Mouse (Mus musculus) stomach, embryonic 14.5 days (tissue): ENCODE data around the gene Shisa2. TPM values are rescaled to one million over a fixed set of nuclear protein-coding genes. Genes with fewer than 3 reads are reported as not detected.

ENCODE experiments used
- ATAC-seq: fragments of 200-750 bp; cut with Nextera tagmentation; 2 replicates; pipeline ENCODE4 v1.8.0; 2017; ENCODE audit warnings: low read depth, moderate TSS enrichment; ENCODE audit not compliant: insufficient number of reproducible peaks, insufficient read depth, low FRiP score
- H3K27ac ChIP-seq: fragments of 300-500 bp; sonication (generic); 2 replicates; pipeline ENCODE4 v1.5.1; 2014; ENCODE audit warnings: mild to moderate bottlenecking, low read length, moderate library complexity, mixed read lengths
- H3K27me3 ChIP-seq: fragments of 300-500 bp; sonication (generic); 2 replicates; pipeline ENCODE4 v1.6.1; 2014; ENCODE audit warnings: low read length, control low read depth, mixed read lengths; ENCODE audit not compliant: control insufficient read depth, insufficient read depth
- H3K36me3 ChIP-seq: fragments of 300-500 bp; sonication (generic); 2 replicates; pipeline ENCODE4 v1.6.1; 2014; ENCODE audit warnings: mild to moderate bottlenecking, control low read depth, low read length, moderate library complexity, mixed read lengths; ENCODE audit not compliant: control insufficient read depth, insufficient read depth
- H3K4me1 ChIP-seq: fragments of 300-500 bp; sonication (generic); 2 replicates; pipeline ENCODE4 v1.6.1; 2014; ENCODE audit warnings: low read length, control low read depth, mixed read lengths; ENCODE audit not compliant: control insufficient read depth, insufficient read depth
- H3K4me2 ChIP-seq: fragments of 300-500 bp; sonication (generic); replicated peaks from 2 replicates; pipeline ENCODE4 v1.6.1; 2014; ENCODE audit warnings: low read depth, low read length, control low read depth
- H3K4me3 ChIP-seq: fragments of 300-500 bp; sonication (generic); 2 replicates; pipeline ENCODE4 v1.5.1; 2014; ENCODE audit warnings: low read depth, low read length, control low read depth
- H3K9ac ChIP-seq: fragments of 300-500 bp; sonication (generic); replicated peaks from 2 replicates; pipeline ENCODE4 v1.6.1; 2014; ENCODE audit warnings: low read depth, mild to moderate bottlenecking, control low read depth, low read length, moderate library complexity, mixed read lengths
- H3K9me3 ChIP-seq: fragments of 300-500 bp; sonication (generic); 2 replicates; pipeline ENCODE4 v1.6.1; 2016; ENCODE audit warnings: low read depth, low read length, control low read depth; ENCODE audit not compliant: control insufficient read depth
- WGBS: fragments of 180-500 bp; shearing (Covaris S2); extraction: QIAGEN DNeasy Blood & Tissue Kit; methylation state at CpG from one replicate; pipeline ENCODE4 v1.1.7; 2014; 5-methylcytosine and 5-hydroxymethylcytosine counted together
- polyA plus RNA-seq: library from polyadenylated mRNA; unstranded; fragments of >200 nt; fragmentation: Nextera tagmentation; extraction: Ambion mirVana; gene quantifications from 2 replicates; pipeline ENCODE4 v1.2.1, GENCODE M21; 2014

Gene Shisa2
- polyA plus RNA-seq, 1 experiment from 2014 or later = 8.3 TPM

GRCm38 (mm10) chr14:59638906-59639703, 14.0 kb downstream of the Shisa2 start:
- H3K27ac ChIP-seq = no peak overlapping the region
- 0 out of 2 replicates have a peak, but pooled peaks cover 9% of the 10 kb centered on the region for H3K4me1 ChIP-seq
- no peak for ATAC-seq
- H3K27me3 ChIP-seq = no peaks in the 10 kb centered on the region
- no peaks in the 10 kb centered on the region for H3K9me3 ChIP-seq
- no peak overlapping the region for H3K4me3 ChIP-seq
- WGBS = 27% methylated on average over 7 of the region's 7 CpGs
- H3K9ac ChIP-seq = no peak overlapping the region
- H3K36me3 ChIP-seq = no peaks in the 10 kb centered on the region
- H3K4me2 ChIP-seq = no peak overlapping the region

GRCm38 (mm10) chr14:59641856-59642255, 16.7 kb downstream of the Shisa2 start:
- Histone ChIP-seq H3K27ac (no peak overlapping the region), H3K4me2 (no peak overlapping the region), H3K4me1 (0 out of 2 replicates have a peak, but pooled peaks cover 9% of the 10 kb centered on the region), H3K36me3 (no peaks in the 10 kb centered on the region), H3K9me3 (no peaks in the 10 kb centered on the region), H3K9ac (no peak overlapping the region), H3K4me3 (no peak overlapping the region), H3K27me3 (no peaks in the 10 kb centered on the region)
- ATAC-seq = no peak
- 23% methylated on average over 5 of the region's 5 CpGs for WGBS

- H3K4me3 ChIP-seq = no peak overlapping the region
- WGBS = 37% methylated on average over 12 of the region's 12 CpGs
- H3K4me1 ChIP-seq = 0 out of 2 replicates have a peak, but pooled peaks cover 11% of the 10 kb centered on the region
- ATAC-seq = no peak
- H3K9me3 ChIP-seq = no peaks in the 10 kb centered on the region
- no peaks in the 10 kb centered on the region for H3K27me3 ChIP-seq
- H3K36me3 ChIP-seq = no peaks in the 10 kb centered on the region
- no peak overlapping the region for H3K9ac ChIP-seq
- H3K4me2 ChIP-seq = no peak overlapping the region
- no peak overlapping the region for H3K27ac ChIP-seq
Observed at GRCm38 (mm10) chr14:59643582-59643981, 18.5 kb downstream of the Shisa2 start.

- no peak for ATAC-seq
- Histone ChIP-seq H3K27ac (no peak overlapping the region), H3K27me3 (no peaks in the 10 kb centered on the region), H3K36me3 (no peaks in the 10 kb centered on the region), H3K4me3 (no peak overlapping the region), H3K9ac (no peak overlapping the region), H3K4me1 (0 out of 2 replicates have a peak, but pooled peaks cover 10% of the 10 kb centered on the region), H3K4me2 (no peak overlapping the region), H3K9me3 (no peaks in the 10 kb centered on the region)
- 100% methylated on average over 1 of the region's 1 CpGs for WGBS
Observed at GRCm38 (mm10) chr14:59644166-59644565, 19.1 kb downstream of the Shisa2 start.

- Histone ChIP-seq H3K4me2 (no peak overlapping the region), H3K27ac (no peak overlapping the region), H3K36me3 (no peaks in the 10 kb centered on the region), H3K4me3 (no peak overlapping the region), H3K9me3 (no peaks in the 10 kb centered on the region), H3K4me1 (0 out of 2 replicates have a peak, but pooled peaks cover 5% of the 10 kb centered on the region), H3K27me3 (no peaks in the 10 kb centered on the region), H3K9ac (no peak overlapping the region)
- ATAC-seq = no peak
- 72% methylated on average over 3 of the region's 3 CpGs for WGBS
Observed at GRCm38 (mm10) chr14:59644896-59645295, 19.8 kb downstream of the Shisa2 start.

GRCm38 (mm10) chr14:59646826-59647697, 22.0 kb downstream of the Shisa2 start:
- 64% methylated on average over 16 of the region's 16 CpGs for WGBS
- H3K9ac ChIP-seq = no peak overlapping the region
- H3K9me3 ChIP-seq = no peaks in the 10 kb centered on the region
- H3K4me1 ChIP-seq = 0 out of 2 replicates have a peak, but pooled peaks cover 5% of the 10 kb centered on the region
- no peak overlapping the region for H3K27ac ChIP-seq
- H3K4me2 ChIP-seq = no peak overlapping the region
- no peak overlapping the region for H3K4me3 ChIP-seq
- no peaks in the 10 kb centered on the region for H3K36me3 ChIP-seq
- peak; percentile 28; the same call in 1 of the 2 replicates for ATAC-seq
- H3K27me3 ChIP-seq = no peaks in the 10 kb centered on the region

GRCm38 (mm10) chr14:59648611-59649010, 23.5 kb downstream of the Shisa2 start:
- ATAC-seq = no peak
- no peaks in the 10 kb centered on the region for H3K9me3 ChIP-seq
- H3K4me1 ChIP-seq = 0 out of 2 replicates have a peak, but pooled peaks cover 5% of the 10 kb centered on the region
- H3K4me2 ChIP-seq = no peak overlapping the region
- H3K9ac ChIP-seq = no peak overlapping the region
- 78% methylated on average over 10 of the region's 10 CpGs for WGBS
- H3K27ac ChIP-seq = no peak overlapping the region
- H3K27me3 ChIP-seq = no peaks in the 10 kb centered on the region
- H3K4me3 ChIP-seq = no peak overlapping the region
- H3K36me3 ChIP-seq = no peaks in the 10 kb centered on the region

GRCm38 (mm10) chr14:59649337-59649736, 24.2 kb downstream of the Shisa2 start:
- no peak for ATAC-seq
- 0 out of 2 replicates have a peak, but pooled peaks cover 5% of the 10 kb centered on the region for H3K4me1 ChIP-seq
- no peak overlapping the region for H3K9ac ChIP-seq
- no peak overlapping the region for H3K4me2 ChIP-seq
- H3K27ac ChIP-seq = no peak overlapping the region
- WGBS = 63% methylated on average over 6 of the region's 6 CpGs
- H3K4me3 ChIP-seq = no peak overlapping the region
- no peaks in the 10 kb centered on the region for H3K36me3 ChIP-seq
- no peaks in the 10 kb centered on the region for H3K27me3 ChIP-seq
- H3K9me3 ChIP-seq = no peaks in the 10 kb centered on the region
